Mouse (Mus musculus): ENCODE measurements around the gene Mrpl20. TPM values are rescaled to one million over a fixed set of nuclear protein-coding genes. Genes with fewer than 3 reads are reported as not detected.

Gene Mrpl20
- total and polyA plus RNA-seq, 3 experiments = 336 to 346 TPM; not detected in 1

GRCm38 (mm10) chr4:155851368-155851767 is 48.7 kb downstream of the Mrpl20 start:
- Histone ChIP-seq H3K27ac (ENCODE audit: control insufficient read depth, low read depth, low read length) (no peak overlapping the region), H3K4me1 (ENCODE audit: control insufficient read depth in 1 of 2, insufficient read depth in 2 of 2, low read length in 2 of 2) (peaks cover 23 to 39% of the 10 kb centered on the region in 2 experiments), H3K36me3 (ENCODE audit: control insufficient read depth in 1 of 2, insufficient read depth in 2 of 2, low read length in 2 of 2) (peaks cover 4 to 17% of the 10 kb centered on the region in 2 experiments; a peak in 3 of 4 replicates), H3K27me3 (ENCODE audit: control insufficient read depth in 1 of 2, insufficient read depth in 2 of 2, low read length in 2 of 2) (no peaks in the 10 kb centered on the region), H3K4me3 (ENCODE audit: control insufficient read depth in 1 of 2, insufficient read depth in 1 of 2, low read depth in 2 of 2, low read length in 2 of 2) (no peak overlapping the region), H3K79me2 (ENCODE audit: control insufficient read depth, insufficient read depth, low read length, poor library complexity) (peaks cover 47% of the 10 kb centered on the region), H3K9ac (ENCODE audit: control insufficient read depth, low read depth, low read length, poor library complexity, severe bottlenecking) (no peak overlapping the region), H3K9me3 (replicated peaks; ENCODE audit: insufficient read depth, low read length) (no peaks in the 10 kb centered on the region)
- DNase-seq (ENCODE audit: low read depth, low spot score) = no peak
- TF ChIP-seq CHD2 (IDR thresholded peaks at IDR 0.05; ENCODE audit: low read length) (no peak), MXI1 (IDR thresholded peaks at IDR 0.05; ENCODE audit: low read depth, low read length) (no peak), SIN3A (IDR thresholded peaks at IDR 0.05; ENCODE audit: low read length) (no peak), MYC (IDR thresholded peaks at IDR 0.05; ENCODE audit: low read depth, low read length) (no peak), UBTF (IDR thresholded peaks at IDR 0.05; ENCODE audit: borderline replicate concordance, insufficient read depth, low read depth, low read length) (no peak), CTCF (IDR thresholded peaks at IDR 0.05 in 2 of 3, conservative IDR thresholded peaks at IDR 0.05 in 1 of 3; ENCODE audit: control insufficient read depth in 1 of 3, insufficient read depth in 1 of 3, low read depth in 2 of 3, low read length in 3 of 3, poor library complexity in 1 of 3, severe bottlenecking in 1 of 3) (no peak), HCFC1 (IDR thresholded peaks at IDR 0.05; ENCODE audit: low read depth, low read length) (no peak), SMC3 (IDR thresholded peaks at IDR 0.05; ENCODE audit: low read depth, low read length) (no peak), ZNF384 (IDR thresholded peaks at IDR 0.05; ENCODE audit: low read depth, low read length) (no peak), POLR2AphosphoS5 (IDR thresholded peaks at IDR 0.05; ENCODE audit: borderline replicate concordance, low read depth, low read length) (no peak), ZMIZ1 (IDR thresholded peaks at IDR 0.05; ENCODE audit: low read depth, low read length) (no peak), KAT2A (conservative IDR thresholded peaks at IDR 0.05; ENCODE audit: low read depth, low read length) (no peak), USF1 (IDR thresholded peaks at IDR 0.05; ENCODE audit: low read depth, low read length) (no peak), ELF1 (IDR thresholded peaks at IDR 0.05; ENCODE audit: low read depth, low read length) (no peak)

- Histone ChIP-seq H3K4me1 (ENCODE audit: control insufficient read depth in 1 of 2, insufficient read depth in 2 of 2, low read length in 2 of 2) (peaks cover 23 to 39% of the 10 kb centered on the region in 2 experiments), H3K27me3 (ENCODE audit: control insufficient read depth in 1 of 2, insufficient read depth in 2 of 2, low read length in 2 of 2) (no peaks in the 10 kb centered on the region), H3K9ac (ENCODE audit: control insufficient read depth, low read depth, low read length, poor library complexity, severe bottlenecking) (no peak overlapping the region), H3K4me3 (ENCODE audit: control insufficient read depth in 1 of 2, insufficient read depth in 1 of 2, low read depth in 2 of 2, low read length in 2 of 2) (no peak overlapping the region), H3K36me3 (ENCODE audit: control insufficient read depth in 1 of 2, insufficient read depth in 2 of 2, low read length in 2 of 2) (peaks cover 4 to 17% of the 10 kb centered on the region in 2 experiments; a peak in 3 of 4 replicates), H3K27ac (ENCODE audit: control insufficient read depth, low read depth, low read length) (no peak overlapping the region), H3K79me2 (ENCODE audit: control insufficient read depth, insufficient read depth, low read length, poor library complexity) (peaks cover 47% of the 10 kb centered on the region), H3K9me3 (replicated peaks; ENCODE audit: insufficient read depth, low read length) (no peaks in the 10 kb centered on the region)
- TF ChIP-seq ETS1 (IDR thresholded peaks at IDR 0.05; ENCODE audit: low read depth, low read length) (no peak), GABPA (IDR thresholded peaks at IDR 0.05; ENCODE audit: low read depth, low read length) (no peak), CTCF (IDR thresholded peaks at IDR 0.05 in 2 of 3, conservative IDR thresholded peaks at IDR 0.05 in 1 of 3; ENCODE audit: control insufficient read depth in 1 of 3, insufficient read depth in 1 of 3, low read depth in 2 of 3, low read length in 3 of 3, poor library complexity in 1 of 3, severe bottlenecking in 1 of 3) (no peak), ZC3H11A (IDR thresholded peaks at IDR 0.05; ENCODE audit: low read depth, low read length) (no peak)
- no peak for DNase-seq (ENCODE audit: low read depth, low spot score)
These were observed 49.3 kb downstream of the Mrpl20 start for GRCm38 (mm10) chr4:155851951-155852411.

Measured in MEL (cell line).